In genomic region chr16:34095548-34096141, GRCm38 (mm10) we compare ENCODE assay signal across 8 mouse cellular contexts.
DNase-seq lines count a peak whose midpoint lies in the region; ATAC-seq and TF ChIP-seq lines count a peak whose summit lies in the region.

No protein-coding gene starts in this region.

- peak overlapping the region; percentile 85 for H3K4me3 ChIP-seq in gastrocnemius, adult 2 months
- H3K4me3 ChIP-seq in hindbrain, embryonic 13.5 days: peak overlapping the region; percentile 41
- peak overlapping the region; percentile 32 for H3K4me3 ChIP-seq in midbrain, embryonic 15.5 days

- 0 out of 2 replicates have a peak, but pooled peaks cover 2% of the 10 kb centered on the region for H3K36me3 ChIP-seq in hindbrain, embryonic 13.5 days
- no peaks in the 10 kb centered on the region for H3K36me3 ChIP-seq in midbrain, embryonic 15.5 days (replicated peaks)

- H3K27me3 ChIP-seq in hindbrain, embryonic 13.5 days: peaks cover 16% of the 10 kb centered on the region; the same call in 1 of the 2 replicates
- H3K27me3 ChIP-seq in midbrain, embryonic 15.5 days (replicated peaks): 0 out of 2 replicates have a peak, but pooled peaks cover 5% of the 10 kb centered on the region

- DNase-seq in ES-CJ7 (ENCODE audit: low read depth, low spot score) (peak; percentile 66), liver (peak; percentile 84)
- peak; percentile 59 for DNase-seq in brain, adult 2 months (ENCODE audit: low read depth, low spot score)
- DNase-seq in gastrocnemius, adult 2 months: peak; percentile 94
- DNase-seq in spleen, postnatal 14 days (ENCODE audit: low spot score in 2 of 2): peak; percentile 41 to 43
- no peak for DNase-seq in layer of hippocampus, postnatal 14 days (ENCODE audit: low spot score in 2 of 2)

- H3K9me3 ChIP-seq in hindbrain, embryonic 13.5 days: no peaks in the 10 kb centered on the region
- no peaks in the 10 kb centered on the region for H3K9me3 ChIP-seq in midbrain, embryonic 15.5 days

- ATAC-seq in hindbrain, embryonic 13.5 days (ENCODE audit: low FRiP score): peak; percentile 56; the same call in 1 of the 2 replicates
- peak; percentile 25; the same call in 1 of the 2 replicates for ATAC-seq in midbrain, embryonic 15.5 days (replicated peaks)

- peak overlapping the region; percentile 94 for H3K27ac ChIP-seq in gastrocnemius, adult 2 months
- H3K27ac ChIP-seq in hindbrain, embryonic 13.5 days: peak overlapping the region; percentile 80; the same call in 1 of the 2 replicates
- peak overlapping the region; percentile 72 for H3K27ac ChIP-seq in midbrain, embryonic 15.5 days

- under 1% methylated on average over 34 of the region's 34 CpGs for WGBS in hindbrain, embryonic 13.5 days
- 2% methylated on average over 34 of the region's 34 CpGs for WGBS in midbrain, embryonic 15.5 days

- H3K9ac ChIP-seq in hindbrain, embryonic 13.5 days: peak overlapping the region; percentile 72
- H3K9ac ChIP-seq in midbrain, embryonic 15.5 days: no peak overlapping the region

- intact Hi-C loops in gastrocnemius, adult 2 months (cut with DNase I): no loop called here

- H3K4me1 ChIP-seq in hindbrain, embryonic 13.5 days (replicated peaks): peaks cover 35% of the 10 kb centered on the region
- peaks cover 27% of the 10 kb centered on the region for H3K4me1 ChIP-seq in midbrain, embryonic 15.5 days

- no peak for TF ChIP-seq CTCF in gastrocnemius, adult 2 months (IDR thresholded peaks at IDR 0.05)

- H3K4me2 ChIP-seq in hindbrain, embryonic 13.5 days: peak overlapping the region; percentile 57
- peak overlapping the region; percentile 50 for H3K4me2 ChIP-seq in midbrain, embryonic 15.5 days

Comparison
In these comparisons a context has a peak if more than half of its experiments do, and no peak if none do; other contexts are left out.
1. DNase-seq: peak in ES-CJ7 (single experiment), brain, adult 2 months (single experiment), gastrocnemius, adult 2 months (single experiment), liver (single experiment) and spleen, postnatal 14 days (2 of 2); none in layer of hippocampus, postnatal 14 days (0 of 2).
2. H3K4me3 ChIP-seq: peak in every context shown above with its lines; median percentile 85 in gastrocnemius, adult 2 months; 41 in hindbrain, embryonic 13.5 days; 32 in midbrain, embryonic 15.5 days.
3. Peak in every context shown above with its lines, with median percentiles within 50 percentile points of each other: H3K27ac ChIP-seq.